Mouse (Mus musculus): ENCODE measurements around the gene Tmem184c. TPM values are rescaled to one million over a fixed set of nuclear protein-coding genes. Genes with fewer than 3 reads are reported as not detected.

The Tmem184c gene
- polyA plus RNA-seq (2016; fragmentation: Nextera tagmentation; extraction: Ambion mirVana), result 55.1 and 56.2 TPM in 2 replicates

GRCm38 (mm10) chr8:77610374-77610969 is at the start of gene Tmem184c:
Gene Tmem184c (minus strand): TSS chr8:77610698.
- Histone ChIP-seq H3K9ac (peak within 1 kb of the TSS; percentile 70), H3K36me3 (replicated peaks) (peaks cover 3% of the 10 kb centered on the region; the same call in 1 of the 2 replicates), H3K27ac (peak within 1 kb of the TSS; percentile 76; the same call in 1 of the 2 replicates), H3K27me3 (0 out of 2 replicates have a peak, but pooled peaks cover 3% of the 10 kb centered on the region), H3K4me2 (peak within 1 kb of the TSS; percentile 68), H3K4me3 (replicated peaks) (peak within 1 kb of the TSS; percentile 72), H3K4me1 (peaks cover 13% of the 10 kb centered on the region), H3K9me3 (no peaks in the 10 kb centered on the region)
- under 1% methylated on average over 36 of the region's 36 CpGs for WGBS
- ATAC-seq (ENCODE audit: low FRiP score), result peak; percentile 98

GRCm38 (mm10) chr8:77659534-77660080 is 49.1 kb upstream of the Tmem184c start:
- WGBS, result 82% methylated on average over 4 of the region's 4 CpGs

GRCm38 (mm10) chr8:77658356-77658755 is 47.9 kb upstream of the Tmem184c start:
- Histone ChIP-seq H3K4me2 (no peak overlapping the region), H3K27me3 (no peaks in the 10 kb centered on the region), H3K27ac (no peak overlapping the region), H3K36me3 (replicated peaks) (no peaks in the 10 kb centered on the region), H3K9ac (no peak overlapping the region), H3K4me1 (no peaks in the 10 kb centered on the region), H3K4me3 (replicated peaks) (no peak overlapping the region), H3K9me3 (no peaks in the 10 kb centered on the region)
- 72% methylated on average over 3 of the region's 3 CpGs for WGBS
- ATAC-seq (ENCODE audit: low FRiP score), result no peak

More at GRCm38 (mm10) chr8:77659534-77660080, 49.1 kb upstream of the Tmem184c start:
- Histone ChIP-seq H3K9me3 (no peaks in the 10 kb centered on the region), H3K27me3 (no peaks in the 10 kb centered on the region), H3K27ac (no peak overlapping the region), H3K4me3 (replicated peaks) (no peak overlapping the region), H3K4me1 (no peaks in the 10 kb centered on the region), H3K9ac (no peak overlapping the region), H3K4me2 (no peak overlapping the region), H3K36me3 (replicated peaks) (no peaks in the 10 kb centered on the region)
- no peak for ATAC-seq (ENCODE audit: low FRiP score)

GRCm38 (mm10) chr8:77650646-77651190 is 40.2 kb upstream of the Tmem184c start:
- WGBS, result 78% methylated on average over 1 of the region's 1 CpGs
- Histone ChIP-seq H3K27ac (no peak overlapping the region), H3K4me2 (no peak overlapping the region), H3K4me1 (no peaks in the 10 kb centered on the region), H3K36me3 (replicated peaks) (no peaks in the 10 kb centered on the region), H3K9ac (no peak overlapping the region), H3K4me3 (replicated peaks) (no peak overlapping the region), H3K27me3 (no peaks in the 10 kb centered on the region), H3K9me3 (no peaks in the 10 kb centered on the region)
- ATAC-seq (ENCODE audit: low FRiP score), result no peak

GRCm38 (mm10) chr8:77640093-77640839 is 29.8 kb upstream of the Tmem184c start:
- no peak for ATAC-seq (ENCODE audit: low FRiP score)
- Histone ChIP-seq H3K4me2 (no peak overlapping the region), H3K27me3 (no peaks in the 10 kb centered on the region), H3K9me3 (no peaks in the 10 kb centered on the region), H3K4me1 (no peaks in the 10 kb centered on the region), H3K9ac (no peak overlapping the region), H3K27ac (no peak overlapping the region), H3K36me3 (replicated peaks) (no peaks in the 10 kb centered on the region), H3K4me3 (replicated peaks) (no peak overlapping the region)
- WGBS, result 46% methylated on average over 5 of the region's 5 CpGs

- H3K27me3 ChIP-seq, result no peaks in the 10 kb centered on the region
- no peak overlapping the region for H3K27ac ChIP-seq
- H3K4me2 ChIP-seq, result no peak overlapping the region
- H3K4me3 ChIP-seq (replicated peaks), result no peak overlapping the region
- H3K36me3 ChIP-seq (replicated peaks), result no peaks in the 10 kb centered on the region
- no peak overlapping the region for H3K9ac ChIP-seq
- no peaks in the 10 kb centered on the region for H3K9me3 ChIP-seq
- 87% methylated on average over 3 of the region's 3 CpGs for WGBS
- ATAC-seq (ENCODE audit: low FRiP score), result no peak
- H3K4me1 ChIP-seq, result no peaks in the 10 kb centered on the region
These were observed 27.1 kb upstream of the Tmem184c start for GRCm38 (mm10) chr8:77637593-77637992.

GRCm38 (mm10) chr8:77634035-77634434 is 23.5 kb upstream of the Tmem184c start:
- no peak overlapping the region for H3K4me3 ChIP-seq (replicated peaks)
- H3K9me3 ChIP-seq, result no peaks in the 10 kb centered on the region
- no peak overlapping the region for H3K27ac ChIP-seq
- no peaks in the 10 kb centered on the region for H3K36me3 ChIP-seq (replicated peaks)
- H3K9ac ChIP-seq, result no peak overlapping the region
- H3K4me2 ChIP-seq, result no peak overlapping the region
- no peak for ATAC-seq (ENCODE audit: low FRiP score)
- 80% methylated on average over 5 of the region's 5 CpGs for WGBS
- peaks cover 4% of the 10 kb centered on the region; the same call in 1 of the 2 replicates for H3K4me1 ChIP-seq
- H3K27me3 ChIP-seq, result no peaks in the 10 kb centered on the region

- no peak for ATAC-seq (ENCODE audit: low FRiP score)
- H3K9ac ChIP-seq, result no peak overlapping the region
- no peak overlapping the region for H3K4me3 ChIP-seq (replicated peaks)
- H3K27ac ChIP-seq, result no peak overlapping the region
- H3K4me2 ChIP-seq, result no peak overlapping the region
- H3K4me1 ChIP-seq, result peaks cover 4% of the 10 kb centered on the region; the same call in 1 of the 2 replicates
- WGBS, result 85% methylated on average over 2 of the region's 2 CpGs
- no peaks in the 10 kb centered on the region for H3K36me3 ChIP-seq (replicated peaks)
- H3K27me3 ChIP-seq, result no peaks in the 10 kb centered on the region
- H3K9me3 ChIP-seq, result no peaks in the 10 kb centered on the region
These were observed 22.7 kb upstream of the Tmem184c start for GRCm38 (mm10) chr8:77633211-77633610.

- Histone ChIP-seq H3K4me3 (replicated peaks) (no peak overlapping the region), H3K27ac (no peak overlapping the region), H3K9ac (no peak overlapping the region), H3K4me1 (peaks cover 4% of the 10 kb centered on the region; the same call in 1 of the 2 replicates), H3K4me2 (no peak overlapping the region), H3K36me3 (replicated peaks) (no peaks in the 10 kb centered on the region), H3K27me3 (no peaks in the 10 kb centered on the region), H3K9me3 (no peaks in the 10 kb centered on the region)
- WGBS, result 56% methylated on average over 3 of the region's 3 CpGs
- ATAC-seq (ENCODE audit: low FRiP score), result no peak
These were observed 20.2 kb upstream of the Tmem184c start for GRCm38 (mm10) chr8:77630691-77631090.

GRCm38 (mm10) chr8:77629858-77630537 is 19.5 kb upstream of the Tmem184c start:
- Histone ChIP-seq H3K4me1 (peaks cover 4% of the 10 kb centered on the region; the same call in 1 of the 2 replicates), H3K9me3 (no peaks in the 10 kb centered on the region), H3K9ac (no peak overlapping the region), H3K4me3 (replicated peaks) (no peak overlapping the region), H3K27ac (no peak overlapping the region), H3K4me2 (no peak overlapping the region), H3K36me3 (replicated peaks) (no peaks in the 10 kb centered on the region), H3K27me3 (no peaks in the 10 kb centered on the region)
- 16% methylated on average over 15 of the region's 15 CpGs for whole genome bisulfite sequencing
- peak; percentile 87 for ATAC-seq (ENCODE audit: low FRiP score)

- Histone ChIP-seq H3K4me2 (no peak overlapping the region), H3K9ac (no peak overlapping the region), H3K4me3 (replicated peaks) (no peak overlapping the region), H3K27me3 (no peaks in the 10 kb centered on the region), H3K4me1 (no peaks in the 10 kb centered on the region), H3K9me3 (no peaks in the 10 kb centered on the region), H3K36me3 (replicated peaks) (no peaks in the 10 kb centered on the region), H3K27ac (no peak overlapping the region)
- WGBS, result 72% methylated on average over 7 of the region's 7 CpGs
- ATAC-seq (ENCODE audit: low FRiP score), result no peak
These were observed 13.2 kb upstream of the Tmem184c start for GRCm38 (mm10) chr8:77623677-77624209.

All from forebrain, embryonic 12.5 days (tissue).